Mouse (Mus musculus): ENCODE measurements around the gene Dctd.

DNA sequence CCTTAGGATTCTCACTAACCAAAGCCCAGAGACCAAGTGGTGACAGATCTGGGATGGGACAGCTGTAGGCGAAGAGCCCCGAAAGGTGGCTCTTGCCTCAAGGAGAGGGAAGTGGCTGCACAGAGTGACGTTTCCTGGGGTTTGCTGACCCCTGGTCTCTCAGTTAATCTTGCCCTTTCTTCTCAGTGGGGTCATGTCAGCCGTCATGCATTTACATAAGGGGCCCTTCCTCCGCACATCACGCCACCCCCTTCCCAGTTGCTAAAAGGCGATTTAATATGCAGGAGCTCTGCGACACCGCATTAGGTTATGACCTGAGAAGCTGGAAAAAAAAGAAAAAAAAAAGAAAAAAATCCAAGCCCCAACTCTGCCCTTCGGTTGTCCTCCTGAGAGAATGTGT lies 58.8 kb downstream of the Dctd start:
- TF ChIP-seq POLR2A (IDR thresholded peaks at IDR 0.05; ENCODE audit: extremely low read depth, insufficient read depth, low read length), result no peak
- TF ChIP-seq CTCF (IDR thresholded peaks at IDR 0.05; ENCODE audit: extremely low read depth, insufficient read depth, low read length), result no peak

All from cortical plate, adult 2 months (tissue).